Mouse (Mus musculus) limb, embryonic 14.5 days (tissue): ENCODE data around the gene Kbtbd6. TPM values are rescaled to one million over a fixed set of nuclear protein-coding genes. Genes with fewer than 3 reads are reported as not detected.

Source experiments
- ATAC-seq: fragments of 200-750 bp; cut with Nextera tagmentation; 2 replicates; pipeline ENCODE4 v1.8.0; 2017; ENCODE audit warnings: low read depth, moderate number of reproducible peaks, moderate TSS enrichment; ENCODE audit not compliant: low FRiP score
- DNase-seq: peaks from one replicate; pipeline ENCODE4 v3.0.0-alpha.2; 2015; ENCODE audit warnings: low spot score
- H3K27ac ChIP-seq: fragments of 300-500 bp; sonication (generic); replicated peaks from 2 replicates; pipeline ENCODE4 v1.5.1; 2014; ENCODE audit warnings: low read depth, mild to moderate bottlenecking, low read length, moderate library complexity, mixed read lengths
- H3K27me3 ChIP-seq: fragments of 300-500 bp; sonication (generic); 2 replicates; pipeline ENCODE4 v1.6.1; 2014; ENCODE audit warnings: low read length, mixed read lengths; ENCODE audit not compliant: control insufficient read depth, insufficient read depth
- H3K36me3 ChIP-seq: fragments of 300-500 bp; sonication (generic); 2 replicates; pipeline ENCODE4 v1.6.1; 2014; ENCODE audit warnings: mild to moderate bottlenecking, low read length, moderate library complexity, mixed read lengths; ENCODE audit not compliant: control insufficient read depth, insufficient read depth
- H3K4me1 ChIP-seq: fragments of 300-500 bp; sonication (generic); 2 replicates; pipeline ENCODE4 v1.6.1; 2014; ENCODE audit warnings: antibody characterized with exemption, low read length, mixed read lengths; ENCODE audit not compliant: control insufficient read depth, insufficient read depth
- H3K4me2 ChIP-seq: fragments of 300-500 bp; sonication (generic); replicated peaks from 2 replicates; pipeline ENCODE4 v1.6.1; 2014; ENCODE audit warnings: low read depth, mild to moderate bottlenecking, low read length, moderate library complexity; ENCODE audit not compliant: severe bottlenecking
- H3K4me3 ChIP-seq: fragments of 300-500 bp; sonication (generic); replicated peaks from 2 replicates; pipeline ENCODE4 v1.5.1; 2014; ENCODE audit warnings: low read length
- H3K9ac ChIP-seq: fragments of 300-500 bp; sonication (generic); 2 replicates; pipeline ENCODE4 v1.6.1; 2014; ENCODE audit warnings: mild to moderate bottlenecking, low read depth, low read length, moderate library complexity; ENCODE audit not compliant: severe bottlenecking
- H3K9me3 ChIP-seq: fragments of 300-500 bp; sonication (generic); 2 replicates; pipeline ENCODE4 v1.6.1; 2016; ENCODE audit warnings: low read length; ENCODE audit not compliant: control insufficient read depth
- POLR2A ChIP-seq: fragments of 200-500 bp; IDR thresholded peaks from 2 replicates; pipeline ENCODE4 v1.8.0; 2012; ENCODE audit warnings: inconsistent platforms, mild to moderate bottlenecking, moderate library complexity, borderline replicate concordance; ENCODE audit not compliant: insufficient read depth, insufficient read length; ENCODE audit errors: extremely low read depth
- WGBS: fragments of 180-500 bp; shearing (Covaris S2); extraction: QIAGEN DNeasy Blood & Tissue Kit; methylation state at CpG from one replicate; pipeline ENCODE4 v1.1.7; 2014; 5-methylcytosine and 5-hydroxymethylcytosine counted together
- polyA plus RNA-seq, 2 experiments: library from polyadenylated mRNA; depleted of rRNA in 1 of 2; stranded (reverse) in 1 of 2; unstranded in 1 of 2; fragments of >200 nt; fragmentation: Nextera tagmentation in 1 of 2; extraction: Ambion mirVana in 1 of 2; gene quantifications; 2 replicates each; pipeline versions ENCODE4 v1.2.1 to v1.2.3; 2012 to 2014

Gene Kbtbd6
- polyA plus RNA-seq, 2 experiments, result 2.1 to 2.5 TPM

GRCm38 (mm10) chr14:79482251-79482661 lies 30.6 kb downstream of the Kbtbd6 start:
- no peak for ATAC-seq
- peaks cover 29% of the 10 kb centered on the region for H3K4me1 ChIP-seq
- no peaks in the 10 kb centered on the region for H3K27me3 ChIP-seq
- H3K27ac ChIP-seq, result peak overlapping the region; percentile 100
- H3K9ac ChIP-seq, result peak overlapping the region; percentile 98
- H3K36me3 ChIP-seq, result peaks cover 12% of the 10 kb centered on the region
- 0% methylated on average over 11 of the region's 11 CpGs for WGBS
- H3K9me3 ChIP-seq, result no peaks in the 10 kb centered on the region
- no peak for TF ChIP-seq POLR2A
- DNase-seq, result peak; percentile 72
- peak overlapping the region; percentile 72 for H3K4me2 ChIP-seq
- peak overlapping the region; percentile 97 for H3K4me3 ChIP-seq

- peak overlapping the region; percentile 100 for H3K27ac ChIP-seq
- peak overlapping the region; percentile 98 for H3K9ac ChIP-seq
- H3K27me3 ChIP-seq, result no peaks in the 10 kb centered on the region
- ATAC-seq (no peak), DNase-seq (peak; percentile 14)
- TF ChIP-seq POLR2A, result no peak
- peaks cover 10% of the 10 kb centered on the region; the same call in 1 of the 2 replicates for H3K36me3 ChIP-seq
- H3K4me2 ChIP-seq, result peak overlapping the region; percentile 72
- no peaks in the 10 kb centered on the region for H3K9me3 ChIP-seq
- peak overlapping the region; percentile 97 for H3K4me3 ChIP-seq
- H3K4me1 ChIP-seq, result peaks cover 31% of the 10 kb centered on the region
- 11% methylated on average over 15 of the region's 15 CpGs for WGBS
These were observed 31.2 kb downstream of the Kbtbd6 start for GRCm38 (mm10) chr14:79482747-79483355.

GRCm38 (mm10) chr14:79483611-79484120 lies 32.0 kb downstream of the Kbtbd6 start:
- peak overlapping the region; percentile 72 for H3K4me2 ChIP-seq
- no peak for TF ChIP-seq POLR2A
- H3K27ac ChIP-seq, result 0 out of 2 replicates have a peak overlapping the region, but pooled peaks have one; percentile 11
- peak; percentile 10 for DNase-seq
- H3K9ac ChIP-seq, result no peak overlapping the region
- H3K36me3 ChIP-seq, result 0 out of 2 replicates have a peak, but pooled peaks cover 4% of the 10 kb centered on the region
- 62% methylated on average over 8 of the region's 8 CpGs for WGBS
- H3K27me3 ChIP-seq, result no peaks in the 10 kb centered on the region
- no peaks in the 10 kb centered on the region for H3K9me3 ChIP-seq
- no peak for ATAC-seq
- H3K4me1 ChIP-seq, result peaks cover 34% of the 10 kb centered on the region
- peak overlapping the region; percentile 97 for H3K4me3 ChIP-seq

GRCm38 (mm10) chr14:79486617-79486992 lies 35.0 kb downstream of the Kbtbd6 start:
- Histone ChIP-seq H3K9me3 (no peaks in the 10 kb centered on the region), H3K4me1 (peaks cover 26% of the 10 kb centered on the region), H3K9ac (0 out of 2 replicates have a peak overlapping the region, but pooled peaks have one; percentile 43), H3K27ac (peak overlapping the region; percentile 65; the same call in 1 of the 2 replicates), H3K4me3 (peak overlapping the region; percentile 36), H3K27me3 (no peaks in the 10 kb centered on the region), H3K36me3 (no peaks in the 10 kb centered on the region), H3K4me2 (peak overlapping the region; percentile 66)
- 13% methylated on average over 8 of the region's 8 CpGs for WGBS
- DNase-seq (no peak), ATAC-seq (no peak)
- no peak for TF ChIP-seq POLR2A

GRCm38 (mm10) chr14:79486993-79487731 lies 35.5 kb downstream of the Kbtbd6 start:
- no peak for TF ChIP-seq POLR2A
- no peaks in the 10 kb centered on the region for H3K36me3 ChIP-seq
- peak overlapping the region; percentile 65; the same call in 1 of the 2 replicates for H3K27ac ChIP-seq
- H3K27me3 ChIP-seq, result no peaks in the 10 kb centered on the region
- peak overlapping the region; percentile 66 for H3K4me2 ChIP-seq
- WGBS, result 4% methylated on average over 19 of the region's 19 CpGs
- no peaks in the 10 kb centered on the region for H3K9me3 ChIP-seq
- ATAC-seq (peak; percentile 35), DNase-seq (peak; percentile 26)
- peaks cover 26% of the 10 kb centered on the region for H3K4me1 ChIP-seq
- H3K4me3 ChIP-seq, result peak overlapping the region; percentile 36
- H3K9ac ChIP-seq, result peak overlapping the region; percentile 43; the same call in 1 of the 2 replicates
